Mouse (Mus musculus): Measurements from ENCODE around the gene Trabd.

Trabd gene

DNA sequence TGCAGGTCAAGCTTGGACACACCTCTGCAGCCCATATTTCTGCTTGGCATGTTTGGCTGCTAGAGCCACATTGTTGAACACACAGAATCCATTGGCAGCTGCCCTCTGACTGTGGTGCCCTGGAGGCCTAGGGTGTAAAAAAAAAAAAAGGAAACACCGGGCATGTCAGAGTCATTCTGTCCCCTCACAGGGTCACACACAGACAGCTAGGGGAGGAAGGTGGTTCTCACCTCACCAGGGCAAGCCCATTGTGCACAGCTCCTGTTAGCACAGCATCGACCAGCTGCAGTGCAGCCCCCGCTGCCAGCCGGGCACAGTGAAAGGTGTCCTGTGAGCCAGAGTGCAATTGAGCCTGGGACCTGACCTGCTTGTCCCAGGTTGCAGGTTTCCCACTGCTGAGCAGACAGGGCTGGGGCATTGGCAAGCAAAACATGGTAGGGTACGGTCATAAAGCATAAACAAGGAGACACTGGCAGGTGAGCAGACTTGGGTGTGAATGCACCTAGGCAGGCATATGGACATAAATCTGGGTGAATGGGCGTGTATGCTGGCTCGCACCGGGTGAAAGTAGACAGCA lies 52.5 kb downstream of the Trabd start:
- DNase-seq (ENCODE audit: low spot score), result no peak

DNA sequence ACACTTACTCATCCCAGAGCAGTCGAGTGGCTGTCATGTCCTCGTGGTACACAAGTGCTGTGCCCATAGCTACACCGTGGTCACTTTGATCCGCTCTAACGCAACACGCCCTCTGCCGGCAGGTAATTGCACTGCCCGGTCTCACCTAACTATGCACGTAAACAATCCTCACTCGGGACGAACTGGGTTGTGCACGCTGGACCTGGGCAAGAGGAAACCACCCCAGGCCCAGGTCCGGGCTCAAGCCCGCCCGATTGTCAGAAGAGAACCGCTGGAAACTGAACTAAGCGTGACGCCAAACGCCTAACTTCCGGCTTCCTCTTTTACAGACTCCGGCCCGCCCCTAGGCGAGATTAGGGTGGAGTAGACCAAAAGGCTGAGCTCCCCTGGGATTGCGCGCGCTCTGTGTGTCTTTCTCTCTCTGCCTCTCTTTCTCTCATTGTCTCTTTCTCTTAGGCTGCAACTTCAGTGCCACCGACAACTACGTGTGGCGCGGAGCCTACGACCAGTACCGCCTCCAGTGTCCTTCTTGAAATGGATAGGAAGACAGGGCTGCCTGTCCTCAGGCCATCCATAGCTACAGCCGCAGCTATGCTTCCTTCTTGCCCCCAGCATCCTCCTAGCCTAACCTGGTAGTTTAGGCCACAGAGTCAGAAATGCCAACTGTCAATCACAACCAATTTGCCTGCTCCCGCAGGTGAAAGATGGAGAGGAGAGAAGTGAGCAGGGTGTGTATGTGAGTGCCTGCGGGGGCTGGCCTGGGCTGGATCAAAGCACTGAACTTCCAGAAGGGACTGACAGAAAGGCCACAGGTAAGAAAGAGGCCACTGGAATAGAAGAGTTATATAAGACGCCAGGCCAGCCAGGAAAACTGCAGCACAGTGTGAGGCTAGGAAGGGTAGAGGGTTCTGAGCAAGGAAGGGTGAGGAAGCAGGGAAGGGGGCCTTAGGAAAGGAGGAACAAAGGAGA lies 53.7 kb downstream of the Trabd start, which contains the start of gene Hdac10:
Gene Hdac10 (minus strand): TSS at position 319 of the 969 bp plus-strand sequence.
- peak; percentile 83 for DNase-seq (ENCODE audit: low spot score)

DNA sequence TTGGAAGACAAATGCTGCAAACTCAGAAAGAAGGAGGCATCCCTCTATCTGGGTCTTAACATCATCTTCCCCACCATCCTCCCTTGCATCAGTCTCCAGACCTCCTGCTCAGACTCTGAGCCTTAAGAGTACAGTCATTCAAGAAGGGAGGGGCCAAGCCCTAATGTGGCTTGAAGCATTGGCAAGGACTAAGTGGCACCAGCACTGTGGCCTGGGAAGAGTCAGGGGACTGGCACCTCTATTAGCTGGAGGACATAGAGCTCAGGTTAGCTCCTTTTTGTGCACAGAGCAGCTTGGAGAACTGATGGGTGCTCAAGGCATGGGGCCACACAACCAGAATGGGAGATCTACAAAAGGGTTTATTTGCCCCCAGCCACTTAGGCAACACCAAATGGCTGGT lies 55.3 kb downstream of the Trabd start:
- DNase-seq (ENCODE audit: low spot score), result no peak

- no peak for DNase-seq (ENCODE audit: low spot score)
Measured at GRCm38 (mm10) chr15:89131316-89131715, 56.4 kb downstream of the Trabd start.
